Mouse (Mus musculus) kidney, postnatal 14 days (tissue): ENCODE data around the gene Dnase2a.

Experiments
- DNase-seq: peaks from one replicate; pipeline ENCODE4 v3.0.0; 2022; ENCODE audit warnings: mixed read lengths

Gene Dnase2a

DNA sequence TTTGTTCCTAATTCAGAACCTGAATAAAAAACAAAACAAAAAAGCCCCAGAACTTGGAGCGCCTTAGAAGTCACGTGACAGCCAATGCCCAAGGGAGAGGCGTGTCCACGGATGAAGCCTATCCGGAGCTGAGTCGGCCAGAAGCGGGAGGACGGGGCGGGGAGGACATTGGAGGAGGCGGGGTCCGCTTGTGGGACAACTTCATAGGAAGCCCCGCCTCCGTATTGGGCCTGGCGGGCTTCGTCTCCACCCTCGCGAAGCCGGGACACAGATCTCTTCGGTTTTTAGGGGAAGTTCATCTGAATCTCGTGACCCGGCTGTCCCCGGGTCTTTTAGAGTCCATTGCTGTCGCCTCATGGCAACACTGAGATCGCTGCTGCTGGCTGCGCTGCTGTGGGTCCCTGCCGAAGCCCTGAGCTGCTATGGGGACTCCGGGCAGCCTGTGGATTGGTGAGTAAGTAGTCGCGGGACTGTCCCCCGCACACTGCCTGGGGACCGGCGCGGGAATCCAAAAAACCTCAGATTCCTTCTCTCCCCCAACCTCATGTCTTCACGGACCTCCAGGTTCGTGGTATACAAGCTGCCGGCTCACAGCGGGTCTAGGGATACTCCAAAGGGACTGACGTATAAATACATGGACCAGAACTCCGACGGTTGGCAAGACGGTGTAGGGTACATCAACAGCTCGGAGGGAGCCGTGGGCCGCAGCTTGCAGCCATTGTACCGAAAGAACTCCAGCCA lies at the start of gene Dnase2a:
TSS of gene Dnase2a (plus strand) at position 140 of the 741 bp plus-strand sequence.
- DNase-seq = peak; percentile 97

DNA sequence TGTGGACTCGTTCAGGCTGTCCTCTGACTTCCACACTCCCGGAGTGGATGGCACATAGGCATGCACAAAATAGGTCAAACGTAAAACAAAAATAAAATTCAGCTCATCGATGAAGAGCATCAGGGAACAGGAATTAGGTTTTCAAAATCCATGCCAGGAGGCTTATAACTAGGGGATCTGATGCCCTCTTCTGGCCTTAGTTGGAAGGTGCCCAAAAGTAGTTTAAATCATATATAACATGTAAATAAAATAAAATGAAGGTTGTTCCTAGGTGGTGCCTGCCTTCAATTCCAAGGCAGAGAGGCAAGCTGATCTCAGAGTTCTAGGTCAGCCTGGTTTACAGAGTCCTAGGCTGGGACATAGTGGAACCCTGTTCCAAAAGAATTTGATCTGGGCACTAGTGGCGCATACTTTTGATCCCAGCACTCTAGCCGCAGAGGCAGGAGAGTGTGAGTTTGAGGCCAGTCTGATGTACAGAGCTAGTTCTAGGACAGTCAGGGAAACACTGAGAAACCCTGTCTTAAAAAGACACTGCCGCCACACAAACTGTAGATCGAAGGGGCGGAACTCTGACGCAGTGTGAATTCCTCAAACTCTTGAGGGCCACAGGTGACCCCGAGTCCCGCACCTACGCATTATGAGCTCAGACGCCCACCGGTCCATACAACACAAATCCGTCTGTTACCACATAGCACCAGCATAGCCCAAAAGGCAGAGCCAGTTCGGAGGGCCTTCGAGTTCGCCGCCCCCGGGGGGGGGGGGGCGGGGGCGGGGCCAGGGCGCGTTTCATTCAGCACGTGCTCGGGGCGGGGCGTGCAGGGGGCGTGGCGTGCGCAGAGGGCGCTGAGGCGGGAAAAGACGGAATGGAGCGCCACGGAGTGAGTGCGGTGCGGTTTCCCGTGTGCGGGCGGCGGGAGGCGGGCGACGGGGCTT lies 36.7 kb upstream of the Dnase2a start, which contains the start of gene Syce2:
TSS of gene Syce2 (plus strand) at position 736 of the 933 bp plus-strand sequence.
- peak; percentile 87 for DNase-seq

- peak; percentile 47 for DNase-seq
These were observed 35.9 kb upstream of the Dnase2a start for GRCm38 (mm10) chr8:84872309-84872965.

DNA sequence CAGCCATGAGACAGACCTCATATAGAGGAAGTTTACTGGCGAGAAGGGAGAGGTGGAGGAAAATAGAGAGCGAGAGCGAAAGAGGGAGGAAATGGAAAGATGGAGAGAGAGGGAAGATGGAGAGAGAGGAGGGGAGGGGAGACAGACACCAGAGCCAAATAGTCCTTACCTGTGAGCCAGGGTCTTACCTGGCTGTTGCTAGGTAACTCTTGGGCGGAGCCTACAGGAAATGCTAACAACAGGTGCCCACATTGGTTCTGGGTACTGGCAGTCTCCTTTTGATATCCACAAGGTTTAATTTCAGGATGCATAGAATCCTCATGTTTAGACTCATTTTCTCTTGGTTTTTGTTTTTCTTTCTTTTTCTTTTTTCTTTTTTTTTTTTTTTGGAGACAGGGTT lies 35.3 kb upstream of the Dnase2a start:
- no peak for DNase-seq

DNA sequence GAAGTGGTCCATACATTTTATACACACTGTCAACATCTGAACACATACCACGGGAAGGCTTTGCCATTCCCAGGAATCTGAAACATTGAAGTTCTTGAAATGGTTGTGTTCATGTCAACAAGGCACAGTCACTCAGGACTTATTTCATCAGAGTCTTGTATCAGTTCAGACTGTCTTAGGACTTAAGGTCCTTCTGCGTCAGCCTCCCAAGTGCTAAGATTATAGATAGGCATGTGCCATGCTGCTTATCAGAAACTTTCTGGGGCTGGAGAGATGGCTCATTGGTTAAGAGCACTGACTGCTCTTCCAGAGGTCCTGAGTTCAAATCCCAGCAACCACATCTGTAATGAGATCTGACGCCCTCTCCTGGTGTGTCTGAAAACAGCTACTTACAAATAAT lies 34.0 kb upstream of the Dnase2a start:
- DNase-seq = no peak

DNA sequence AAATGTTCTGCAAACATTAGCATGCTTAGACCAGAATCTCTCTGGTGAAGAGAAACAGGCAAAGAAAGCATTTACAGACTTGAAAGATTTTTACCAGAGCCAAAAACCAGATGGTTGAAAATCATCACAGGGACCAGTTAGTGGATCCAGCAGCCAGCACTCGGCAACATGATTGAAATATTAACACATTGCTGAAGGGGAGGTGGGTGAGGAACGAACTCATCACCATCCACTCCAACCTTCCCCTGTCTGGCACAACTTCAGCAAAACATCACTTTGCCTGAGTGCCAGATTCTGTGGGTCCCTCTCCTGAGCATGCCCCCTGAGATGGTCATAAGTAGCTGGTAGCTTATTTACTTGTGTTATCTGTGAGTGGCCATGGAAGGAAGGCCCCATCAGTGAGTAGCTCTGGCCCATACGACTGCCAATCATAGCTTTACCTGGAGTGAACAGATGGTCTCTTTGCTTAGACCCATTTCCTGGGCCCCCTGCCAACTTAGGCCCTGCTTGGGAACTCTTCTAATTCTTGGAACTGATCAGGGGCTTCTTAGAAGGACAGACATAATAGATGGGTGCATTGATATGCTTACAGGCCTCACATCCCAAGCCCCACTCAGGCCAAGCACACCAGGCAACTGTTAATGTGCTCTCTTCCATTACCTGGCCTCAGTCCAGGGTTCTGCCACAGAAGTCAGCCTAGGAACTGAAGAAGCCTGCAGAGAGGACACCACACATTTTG lies 30.9 kb upstream of the Dnase2a start:
- no peak for DNase-seq

DNA sequence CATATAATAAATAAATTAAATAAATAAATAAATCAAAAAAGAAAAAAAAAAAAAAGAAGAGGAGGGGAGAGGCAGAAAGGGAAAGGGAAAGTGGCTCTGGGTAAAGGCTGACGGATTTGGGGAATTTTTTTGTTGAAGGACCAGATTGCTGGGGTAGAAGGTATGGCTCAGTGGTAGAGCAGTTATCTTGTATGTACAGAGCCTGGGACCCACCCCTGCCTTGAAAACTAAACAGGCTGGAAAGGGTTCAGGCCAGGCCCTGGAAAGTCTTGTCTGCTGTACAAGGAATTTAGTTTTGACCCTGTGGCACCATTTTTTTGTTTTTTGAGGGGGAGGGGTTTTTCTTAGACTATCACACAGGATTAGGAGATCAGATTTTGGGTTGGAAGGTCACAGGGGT lies 29.4 kb upstream of the Dnase2a start:
- DNase-seq = no peak

- no peak for DNase-seq
These were observed 23.6 kb upstream of the Dnase2a start for GRCm38 (mm10) chr8:84884728-84885127.

- DNase-seq = no peak
These were observed 20.1 kb upstream of the Dnase2a start for GRCm38 (mm10) chr8:84888280-84888679.

DNA sequence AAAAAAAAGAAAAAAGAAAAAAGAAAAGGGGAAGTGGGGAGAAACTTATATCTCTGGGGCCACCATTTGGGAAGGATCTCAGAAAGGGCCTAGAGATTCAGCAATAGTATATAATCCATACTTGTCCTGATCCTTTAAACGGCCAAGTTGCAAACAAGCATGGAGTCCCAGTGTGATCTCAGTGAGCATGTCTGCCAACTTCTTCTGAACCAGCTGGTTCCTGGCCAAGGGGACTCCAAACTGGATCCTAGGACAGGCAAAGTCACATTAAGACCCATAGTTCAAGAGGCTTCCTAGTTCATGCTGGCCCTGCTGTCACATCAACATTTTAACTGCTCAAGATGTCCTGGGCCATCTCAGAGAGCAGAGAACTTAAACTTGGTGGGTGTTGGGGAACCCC lies 19.2 kb upstream of the Dnase2a start:
- DNase-seq = no peak

- DNase-seq = peak; percentile 66
These were observed 15.2 kb upstream of the Dnase2a start for GRCm38 (mm10) chr8:84892993-84893708.

- DNase-seq = peak; percentile 96
These were observed 14.6 kb upstream of the Dnase2a start, which contains the start of gene Gcdh for GRCm38 (mm10) chr8:84893709-84894134. TSS of gene Gcdh (minus strand) at chr8:84893921.

- no peak for DNase-seq
These were observed 12.4 kb upstream of the Dnase2a start for GRCm38 (mm10) chr8:84895963-84896362.

DNA sequence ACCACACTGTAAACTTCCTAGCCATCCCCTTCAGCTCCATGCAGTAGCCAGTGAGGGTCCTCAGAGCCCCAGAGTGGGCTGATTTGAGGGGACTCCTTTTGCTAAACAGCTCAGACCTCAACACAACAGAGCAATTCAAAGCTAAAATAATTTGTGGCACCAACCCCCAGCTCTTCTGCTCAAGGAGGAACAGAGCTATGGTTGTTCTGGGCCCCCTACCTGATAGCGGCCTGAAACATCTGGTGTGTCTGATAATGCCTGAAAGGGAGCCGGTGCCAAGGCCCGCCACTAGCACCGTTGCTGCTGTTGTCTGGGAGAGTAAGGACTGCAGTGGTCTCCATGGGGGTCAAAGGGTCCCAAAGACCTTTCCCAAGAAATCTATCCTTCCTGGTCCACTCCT lies 7.3 kb upstream of the Dnase2a start:
- DNase-seq = no peak

- no peak for DNase-seq
These were observed 6.6 kb upstream of the Dnase2a start, which contains the start of gene Klf1 for GRCm38 (mm10) chr8:84901752-84902151. TSS of gene Klf1 (plus strand) at chr8:84901928.

- DNase-seq = no peak
These were observed 5.9 kb upstream of the Dnase2a start for GRCm38 (mm10) chr8:84902367-84902919.

- peak; percentile 97 for DNase-seq
These were observed 5.3 kb upstream of the Dnase2a start for GRCm38 (mm10) chr8:84902920-84903661.

GRCm38 (mm10) chr8:84904351-84904750 lies 4.0 kb upstream of the Dnase2a start:
- DNase-seq = no peak

DNA sequence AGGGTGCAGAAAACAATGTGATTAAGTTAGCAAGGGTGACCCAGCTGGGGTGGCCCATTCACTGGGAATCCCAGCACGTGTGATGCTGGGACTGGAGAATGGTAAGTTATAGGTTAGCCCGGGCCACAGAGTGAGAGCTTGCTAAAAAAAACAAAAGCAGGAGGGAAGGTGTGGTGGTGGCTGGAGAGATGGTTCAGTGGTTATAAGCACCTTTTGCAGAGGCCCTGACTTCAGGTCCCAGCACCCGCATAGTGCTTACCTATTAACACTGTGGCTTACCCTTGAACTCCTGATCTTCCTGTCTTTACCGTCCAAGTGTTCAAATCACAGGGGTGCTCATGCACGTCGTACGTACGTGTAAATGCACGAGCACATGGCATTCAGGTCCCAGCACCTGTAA lies 1.3 kb upstream of the Dnase2a start:
- DNase-seq = no peak

GRCm38 (mm10) chr8:84907493-84907892 lies 867 bp upstream of the Dnase2a start:
- DNase-seq = no peak
